Mouse (Mus musculus) myocyte (in vitro differentiated cells): ENCODE data around the gene Surf2.

Source experiments
- CEBPB ChIP-seq: IDR thresholded peaks from 2 replicates; pipeline ENCODE4 v1.6.1; 2011; ENCODE audit warnings: mild to moderate bottlenecking, moderate library complexity; ENCODE audit not compliant: poor library complexity, insufficient read depth, severe bottlenecking
- E2F4 ChIP-seq: IDR thresholded peaks from one replicate; pipeline ENCODE4 v1.6.1; 2011; ENCODE audit warnings: mild to moderate bottlenecking, control low read depth, moderate library complexity; ENCODE audit not compliant: insufficient read depth
- MAX ChIP-seq: IDR thresholded peaks from one replicate; pipeline ENCODE4 v1.6.1; 2011; ENCODE audit warnings: low read depth, mild to moderate bottlenecking, control low read depth
- MYOD1 ChIP-seq, 3 experiments: IDR thresholded peaks; one replicate each; pipeline ENCODE4 v1.6.1; 2011; ENCODE audit warnings: control low read depth in 2 of 3, low read depth in 2 of 3, mild to moderate bottlenecking in 2 of 3, moderate library complexity in 1 of 3; ENCODE audit not compliant: insufficient read length in 2 of 3, control insufficient read depth in 1 of 3
- POLR2A ChIP-seq: IDR thresholded peaks from one replicate; pipeline ENCODE4 v1.6.1; 2011; ENCODE audit warnings: low read depth, mild to moderate bottlenecking, control low read depth, moderate library complexity; ENCODE audit not compliant: insufficient read length
- POLR2AphosphoS2 ChIP-seq: IDR thresholded peaks from one replicate; pipeline ENCODE4 v1.6.1; 2011; ENCODE audit warnings: low read depth, control low read depth; ENCODE audit not compliant: insufficient read length
- TCF12 ChIP-seq: IDR thresholded peaks from one replicate; pipeline ENCODE4 v1.6.1; 2011; ENCODE audit warnings: mild to moderate bottlenecking, control low read depth; ENCODE audit not compliant: poor library complexity, insufficient read depth, severe bottlenecking
- TCF3 ChIP-seq: IDR thresholded peaks from one replicate; pipeline ENCODE4 v1.6.1; 2011; ENCODE audit warnings: low read depth, control low read depth; ENCODE audit not compliant: insufficient read length

GRCm38 (mm10) chr2:26963923-26964723, 48.0 kb downstream of the Surf2 start, which contains the start of gene Rexo4:
- TF ChIP-seq TCF3 (no peak), POLR2A (peak; percentile 72), POLR2AphosphoS2 (peak; percentile 85), E2F4 (no peak), TCF12 (no peak), MAX (no peak), CEBPB (no peak), MYOD1 (IDR thresholded peaks at IDR 0.05; ENCODE audit: control insufficient read depth in 1 of 3, insufficient read length in 2 of 3, low read depth in 2 of 3) (no peak)
